In the genomic region with DNA sequence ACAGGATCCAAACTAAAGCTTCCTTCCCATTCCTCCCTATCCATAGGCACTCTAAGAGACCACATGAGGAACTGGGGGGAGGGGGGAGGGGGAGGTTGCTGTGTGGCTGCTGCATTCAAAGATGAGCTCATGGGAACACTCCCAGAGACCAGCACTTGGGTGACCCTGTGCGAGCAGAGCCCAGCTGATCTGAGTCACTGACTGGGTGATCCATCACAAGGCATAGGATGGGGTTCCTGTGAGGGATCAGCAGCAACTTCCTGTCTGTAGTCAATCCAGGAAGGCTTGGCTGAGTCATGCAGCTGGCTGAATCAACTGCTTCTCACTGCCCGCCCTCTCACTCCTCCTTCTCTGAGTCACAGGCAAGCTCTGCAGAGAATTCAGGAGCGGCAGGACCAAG, we compare ENCODE assay signal across 8 mouse cellular contexts.
A peak's percentile ranks its signal among the peaks of the same experiment; 100 is the strongest.
DNase-seq lines count a peak whose midpoint lies in the region; ATAC-seq and TF ChIP-seq lines count a peak whose summit lies in the region.

No protein-coding gene starts in this region.

- H3K9ac ChIP-seq in lung, embryonic 14.5 days = no peak overlapping the region

- WGBS in lung, embryonic 14.5 days = 4% methylated on average over 3 of the region's 3 CpGs

- no peaks in the 10 kb centered on the region for H3K27me3 ChIP-seq in lung, embryonic 14.5 days (ENCODE audit: insufficient read depth, low read length)

- peak; percentile 86 for ATAC-seq in lung, embryonic 14.5 days (ENCODE audit: insufficient read depth)

- no peaks in the 10 kb centered on the region for H3K9me3 ChIP-seq in lung, embryonic 14.5 days (ENCODE audit: low read depth, low read length)

- peak overlapping the region; percentile 22; the same call in 1 of the 2 replicates for H3K27ac ChIP-seq in lung, embryonic 14.5 days (ENCODE audit: low read depth)

- peaks cover 21% of the 10 kb centered on the region for H3K4me1 ChIP-seq in lung, embryonic 14.5 days (ENCODE audit: insufficient read depth)

- H3K4me3 ChIP-seq in lung, embryonic 14.5 days (ENCODE audit: low read depth, low read length) = no peak overlapping the region

- TF ChIP-seq CTCF in lung, embryonic 14.5 days (IDR thresholded peaks at IDR 0.05; ENCODE audit: low read depth) = no peak

- peak; percentile 49 for DNase-seq in CD4-positive helper T cell, adult 2 months (ENCODE audit: low read depth, low spot score)
- peak; percentile 91 to 92 for DNase-seq in adrenal gland, postnatal 36 days
- peak; percentile 42 to 67 for DNase-seq in frontal cortex, postnatal 10 days (ENCODE audit: low spot score in 2 of 2)
- DNase-seq in heart, postnatal 4 days = peak; percentile 80
- DNase-seq in layer of hippocampus, adult 8-10 months (ENCODE audit: low spot score in 2 of 2) = peak; percentile 65 to 67
- peak; percentile 90 for DNase-seq in lung, embryonic 14.5 days
- DNase-seq in ovary, postnatal 10 days (ENCODE audit: low spot score) = peak; percentile 11
- DNase-seq in urinary bladder, postnatal 36 days (ENCODE audit: low spot score in 2 of 2) = peak; percentile 72 to 86

- H3K4me2 ChIP-seq in lung, embryonic 14.5 days = no peak overlapping the region

- H3K36me3 ChIP-seq in lung, embryonic 14.5 days (ENCODE audit: insufficient read depth) = no peaks in the 10 kb centered on the region

Comparison
In these comparisons a context has a peak if more than half of its experiments do, and no peak if none do; other contexts are left out.
1. DNase-seq: peak in every context shown above with its lines; median percentile 92 in adrenal gland, postnatal 36 days; 90 in lung, embryonic 14.5 days; 80 in heart, postnatal 4 days; 79 in urinary bladder, postnatal 36 days; 66 in layer of hippocampus, adult 8-10 months; 54 in frontal cortex, postnatal 10 days; 49 in CD4-positive helper T cell, adult 2 months; 11 in ovary, postnatal 10 days.